Mouse (Mus musculus): ENCODE data around the gene Tom1l1.
"Not testable (repeated sequence)": the region's sequence is repeated elsewhere in the genome, so short reads cannot be mapped to it uniquely, and the experiment has no call there.

DNA sequence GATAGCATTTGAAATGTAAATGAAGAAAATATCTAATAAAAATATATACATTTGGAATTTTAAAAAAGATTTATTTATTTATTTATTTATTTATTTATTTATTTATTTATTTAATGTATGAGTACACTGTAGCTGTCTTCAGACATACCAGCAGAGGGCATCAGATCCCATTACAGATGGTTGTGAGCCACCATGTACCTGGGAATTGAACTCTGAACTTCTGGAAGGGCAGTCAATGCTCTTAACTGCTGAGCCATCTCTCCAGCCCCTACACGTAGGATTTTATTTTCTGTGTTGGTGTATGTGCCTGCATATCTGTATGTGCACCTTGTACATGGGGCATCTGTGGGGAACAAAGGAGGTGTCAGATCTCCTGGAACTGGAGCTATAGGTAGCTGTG is 19.0 kb upstream of the Tom1l1 start:
- not testable (repeated sequence) for TF ChIP-seq POLR2A (IDR thresholded peaks at IDR 0.05; ENCODE audit: low read depth, low read length); CTCF (IDR thresholded peaks at IDR 0.05; ENCODE audit: borderline replicate concordance, insufficient read depth, low read length)

Measured in embryonic fibroblast, embryonic 13.5 days (primary cell).